10 mouse cellular contexts compared by ENCODE assay signal in the genomic region with DNA sequence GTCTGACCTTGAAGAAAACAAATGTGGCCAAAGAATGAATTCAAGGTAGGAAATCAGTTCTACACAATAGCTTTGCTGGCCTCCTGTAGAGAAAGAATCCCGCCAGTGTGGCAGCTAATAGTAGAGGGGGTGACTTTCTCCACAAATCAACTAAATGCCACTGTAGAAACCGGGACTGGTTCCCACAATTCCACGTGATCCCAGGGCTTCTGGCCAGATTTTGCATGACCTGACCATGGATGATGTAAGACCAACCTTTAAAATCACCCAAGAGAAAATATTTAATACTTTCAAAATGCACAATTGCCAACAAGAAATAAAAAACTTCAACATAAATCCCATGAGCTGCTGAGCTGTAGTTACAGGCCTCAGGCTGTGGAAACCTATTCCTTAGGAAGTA. TPM values are rescaled to one million over a fixed set of nuclear protein-coding genes. Genes with fewer than 3 reads are reported as not detected.
DNase-seq lines count a peak whose midpoint lies in the region; ATAC-seq lines count a peak whose summit lies in the region.
"Had no signal": no experiment of that assay in that cellular context is flagged by ENCODE, and none has a peak within 500 bp of the region (broad histone marks: within the 10 kb centered on the region; RNA-seq: fewer than 3 reads in every experiment).

No protein-coding gene starts in this region.

- peak; percentile 14 for DNase-seq in cerebellum, adult 11 months
- DNase-seq in lung, postnatal 10 days, result peak; percentile 8
- no peak for DNase-seq in lung, postnatal 14 days
- DNase-seq in cerebellum, postnatal 36 days, result peak; percentile 9 to 15
- DNase-seq in ovary, postnatal 36 days (ENCODE audit: low spot score), result peak; percentile 25
- no peak for DNase-seq in thymus, postnatal 14 days
- DNase-seq: thymus, postnatal 4 days had no signal

- ATAC-seq in cerebellum, adult (ENCODE audit: insufficient number of reproducible peaks, low FRiP score, low TSS enrichment), result no peak
- ATAC-seq in activated CD4-positive, CD25-positive, alpha-beta regulatory T cell, adult 4 months, result no peak
- ATAC-seq: hindbrain, embryonic 16.5 days had no signal

RNA-seq across cellular contexts. Expression of a gene that starts 1.6 kb away (rescaled TPM):
- 10 to 100 TPM; 43.4 to 46.7 TPM for polyA plus RNA-seq in activated CD4-positive, CD25-positive, alpha-beta regulatory T cell, adult 4 months (2017; shearing (Covaris generic))

Comparison
In these comparisons a context has a peak if more than half of its experiments do, and no peak if none do; other contexts are left out.
1. DNase-seq: peak in cerebellum, adult 11 months (single experiment), lung, postnatal 10 days (single experiment), cerebellum, postnatal 36 days (2 of 2) and ovary, postnatal 36 days (single experiment); none in lung, postnatal 14 days (single experiment) and thymus, postnatal 14 days (single experiment).